Mouse (Mus musculus): ENCODE results near the gene Agbl2. TPM values are rescaled to one million over a fixed set of nuclear protein-coding genes. Genes with fewer than 3 reads are reported as not detected.
A peak's percentile ranks its signal among the peaks of the same experiment; 100 is the strongest.

Agbl2 gene
- 0.98 and 1.1 TPM in 2 replicates for polyA plus RNA-seq (2016; fragmentation: Nextera tagmentation; extraction: Ambion mirVana)

DNA sequence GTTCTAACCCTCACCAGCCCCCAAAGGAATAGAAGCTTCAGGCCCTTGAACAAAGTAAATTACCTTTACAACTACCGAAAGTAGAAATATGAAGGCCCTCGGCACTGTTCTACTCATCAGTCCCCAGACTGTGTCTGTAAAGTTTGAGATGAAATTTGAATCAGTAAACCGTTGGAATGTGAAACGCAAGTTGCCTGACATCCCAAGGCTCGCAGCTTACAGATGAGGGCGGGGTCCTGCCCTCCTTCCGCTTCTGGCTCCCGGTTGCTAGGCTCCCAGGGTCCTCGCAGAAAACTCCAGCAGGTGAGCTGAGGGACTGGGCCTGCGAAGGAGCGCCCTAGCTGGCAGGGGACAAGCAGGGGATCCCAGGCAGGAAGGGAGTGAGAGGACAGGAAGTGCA is at the start of gene Agbl2:
Gene Agbl2 (plus strand): TSS at position 270 of the 400 bp plus-strand sequence.
- H3K36me3 ChIP-seq: peaks cover 36% of the 10 kb centered on the region
- 1% methylated on average over 11 of the region's 11 CpGs for WGBS
- H3K27ac ChIP-seq: no peak within 1 kb of the TSS
- H3K4me2 ChIP-seq (replicated peaks): peak within 1 kb of the TSS; percentile 97
- peak within 1 kb of the TSS; percentile 44 for H3K9ac ChIP-seq
- peaks cover 12% of the 10 kb centered on the region for H3K4me1 ChIP-seq
- no peaks in the 10 kb centered on the region for H3K27me3 ChIP-seq
- ATAC-seq (ENCODE audit: insufficient number of reproducible peaks, insufficient read depth, low FRiP score, low TSS enrichment): peak; percentile 73; the same call in 1 of the 2 replicates
- peak within 1 kb of the TSS; percentile 46 for H3K4me3 ChIP-seq
- H3K9me3 ChIP-seq: no peaks in the 10 kb centered on the region

- H3K9ac ChIP-seq: no peak overlapping the region
- ATAC-seq (ENCODE audit: insufficient number of reproducible peaks, insufficient read depth, low FRiP score, low TSS enrichment): no peak
- no peak overlapping the region for H3K27ac ChIP-seq
- no peak overlapping the region for H3K4me2 ChIP-seq (replicated peaks)
- H3K4me3 ChIP-seq: no peak overlapping the region
- no peaks in the 10 kb centered on the region for H3K9me3 ChIP-seq
- H3K27me3 ChIP-seq: no peaks in the 10 kb centered on the region
- WGBS: 94% methylated on average over 11 of the region's 11 CpGs
- no peaks in the 10 kb centered on the region for H3K4me1 ChIP-seq
- H3K36me3 ChIP-seq: peaks cover 73% of the 10 kb centered on the region
Observed at GRCm38 (mm10) chr2:90735326-90735725, 47.2 kb upstream of the Agbl2 start.

GRCm38 (mm10) chr2:90738801-90739200 is 43.7 kb upstream of the Agbl2 start:
- H3K36me3 ChIP-seq: peaks cover 41% of the 10 kb centered on the region
- H3K27ac ChIP-seq: no peak overlapping the region
- WGBS: 90% methylated on average over 3 of the region's 3 CpGs
- H3K4me3 ChIP-seq: no peak overlapping the region
- H3K4me1 ChIP-seq: no peaks in the 10 kb centered on the region
- ATAC-seq (ENCODE audit: insufficient number of reproducible peaks, insufficient read depth, low FRiP score, low TSS enrichment): no peak
- H3K4me2 ChIP-seq (replicated peaks): no peak overlapping the region
- no peak overlapping the region for H3K9ac ChIP-seq
- no peaks in the 10 kb centered on the region for H3K27me3 ChIP-seq
- H3K9me3 ChIP-seq: no peaks in the 10 kb centered on the region

DNA sequence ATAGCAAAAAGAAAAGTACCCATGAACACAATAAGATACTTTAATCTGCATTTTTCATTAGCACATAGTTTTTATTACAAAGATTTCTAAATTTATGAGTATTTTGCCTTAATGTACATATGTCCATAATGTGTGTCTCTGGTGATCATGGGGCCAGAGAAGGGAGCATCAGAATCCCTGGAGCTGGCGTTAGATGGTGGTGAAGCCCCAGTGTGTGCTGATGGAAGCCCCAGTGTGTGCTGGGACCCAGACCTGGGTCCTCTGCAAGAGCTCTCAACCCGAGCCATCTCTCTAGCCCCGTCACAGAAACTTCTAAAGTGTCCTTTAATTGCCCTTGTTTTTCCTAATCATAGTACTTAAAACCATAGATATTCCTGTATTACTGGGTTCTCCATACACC is 43.2 kb upstream of the Agbl2 start:
- no peak overlapping the region for H3K4me2 ChIP-seq (replicated peaks)
- no peak overlapping the region for H3K27ac ChIP-seq
- no peak for ATAC-seq (ENCODE audit: insufficient number of reproducible peaks, insufficient read depth, low FRiP score, low TSS enrichment)
- H3K9me3 ChIP-seq: no peaks in the 10 kb centered on the region
- no peaks in the 10 kb centered on the region for H3K4me1 ChIP-seq
- no peaks in the 10 kb centered on the region for H3K27me3 ChIP-seq
- 88% methylated on average over 3 of the region's 3 CpGs for WGBS
- H3K36me3 ChIP-seq: peaks cover 35% of the 10 kb centered on the region
- H3K4me3 ChIP-seq: no peak overlapping the region
- no peak overlapping the region for H3K9ac ChIP-seq

DNA sequence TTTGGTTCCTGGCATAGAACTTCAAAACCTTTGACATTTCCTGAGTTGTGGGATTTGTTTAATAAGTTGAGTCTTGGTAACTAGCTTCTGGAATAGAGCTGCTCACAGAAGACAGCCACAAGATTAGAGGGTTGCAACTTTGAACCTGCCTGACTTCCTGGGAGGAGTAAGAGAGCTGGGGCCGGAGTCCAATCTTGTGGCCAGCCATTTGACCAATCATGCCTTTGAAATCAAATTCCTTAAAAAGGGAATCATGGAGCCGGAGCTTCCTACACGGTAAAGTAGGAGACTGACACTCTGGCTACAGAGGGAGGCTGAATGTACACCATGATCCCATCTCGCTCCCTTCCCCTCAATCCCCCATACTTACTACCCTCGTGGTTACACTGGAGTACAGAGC is 42.6 kb upstream of the Agbl2 start:
- WGBS: 82% methylated on average over 5 of the region's 5 CpGs
- no peaks in the 10 kb centered on the region for H3K27me3 ChIP-seq
- no peaks in the 10 kb centered on the region for H3K4me1 ChIP-seq
- no peak overlapping the region for H3K4me2 ChIP-seq (replicated peaks)
- H3K27ac ChIP-seq: no peak overlapping the region
- H3K9ac ChIP-seq: no peak overlapping the region
- ATAC-seq (ENCODE audit: insufficient number of reproducible peaks, insufficient read depth, low FRiP score, low TSS enrichment): no peak
- H3K9me3 ChIP-seq: no peaks in the 10 kb centered on the region
- peaks cover 29% of the 10 kb centered on the region for H3K36me3 ChIP-seq
- no peak overlapping the region for H3K4me3 ChIP-seq

DNA sequence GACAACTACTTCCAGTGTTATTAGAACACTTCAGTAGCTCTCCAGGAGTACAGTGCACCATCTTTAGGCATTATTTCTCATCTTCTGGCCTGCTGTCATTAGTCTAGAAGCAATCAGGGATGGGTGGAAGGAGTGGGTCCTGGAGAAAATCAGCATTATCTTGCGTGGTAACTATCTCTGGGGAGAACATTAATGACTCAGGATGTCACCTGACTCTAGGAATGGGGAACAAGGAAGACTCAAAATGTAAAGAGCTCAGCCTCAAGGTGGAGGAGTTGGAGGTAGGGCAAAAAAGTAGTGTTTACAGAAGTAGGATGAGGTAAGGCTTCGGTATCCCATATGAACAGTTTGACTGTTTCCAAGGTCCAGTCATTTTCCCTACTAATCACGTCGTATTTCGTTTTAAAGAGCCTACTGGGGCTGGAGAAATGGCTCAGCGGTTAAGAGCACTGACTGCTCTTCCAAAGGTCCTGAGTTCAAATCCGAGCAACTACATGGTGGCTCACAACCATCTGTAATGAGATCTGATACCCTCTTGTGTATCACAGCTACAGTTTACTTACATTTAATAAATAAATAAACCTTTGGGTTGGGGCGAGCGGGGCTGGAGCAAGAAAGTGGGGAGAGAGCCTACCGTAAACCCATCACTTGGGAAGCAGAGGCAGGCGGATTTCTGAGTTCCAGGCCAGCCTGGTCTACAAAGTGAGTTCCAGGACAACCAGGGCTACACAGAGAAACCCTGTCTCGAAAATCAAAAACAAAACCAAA is 38.1 kb upstream of the Agbl2 start:
- H3K27ac ChIP-seq: peak overlapping the region; percentile 92
- WGBS: 63% methylated on average over 12 of the region's 12 CpGs
- H3K27me3 ChIP-seq: no peaks in the 10 kb centered on the region
- no peak overlapping the region for H3K9ac ChIP-seq
- H3K4me3 ChIP-seq: peak overlapping the region; percentile 91
- peaks cover 14% of the 10 kb centered on the region for H3K4me1 ChIP-seq
- no peak for ATAC-seq (ENCODE audit: insufficient number of reproducible peaks, insufficient read depth, low FRiP score, low TSS enrichment)
- H3K4me2 ChIP-seq (replicated peaks): peak overlapping the region; percentile 51
- peaks cover 11% of the 10 kb centered on the region for H3K36me3 ChIP-seq
- no peaks in the 10 kb centered on the region for H3K9me3 ChIP-seq

DNA sequence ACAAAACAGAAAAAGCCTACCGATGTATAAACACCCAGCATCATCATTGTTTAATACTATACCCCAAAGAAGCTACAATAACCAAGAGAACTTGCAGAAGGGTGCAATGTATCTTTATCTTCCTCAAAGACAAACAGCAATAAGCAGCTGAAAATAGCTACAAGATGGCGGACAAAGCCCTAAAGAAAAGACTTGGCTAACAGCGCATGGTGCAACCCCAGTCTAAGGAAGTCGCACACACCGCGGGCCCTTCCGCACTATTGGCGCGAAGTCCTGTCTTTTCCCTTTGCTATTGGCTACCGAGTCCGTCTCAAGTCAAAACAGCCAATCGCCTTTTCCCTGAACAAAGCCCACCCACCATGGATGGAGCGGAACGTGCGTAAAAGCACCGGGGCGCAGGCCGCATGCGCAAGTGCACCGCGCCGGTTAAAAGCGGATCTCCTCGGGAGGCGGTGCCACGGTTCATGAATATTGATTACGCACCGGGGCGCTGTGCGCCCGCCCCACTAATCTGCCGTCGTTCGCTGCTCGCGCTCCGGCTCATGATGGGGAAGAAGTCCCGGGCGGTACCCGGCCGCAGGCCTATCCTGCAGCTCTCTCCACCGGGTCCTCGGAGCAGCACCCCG is 37.4 kb upstream of the Agbl2 start, which contains the start of gene Fnbp4:
Gene Fnbp4 (plus strand): TSS at position 318 of the 626 bp plus-strand sequence.
- ATAC-seq (ENCODE audit: insufficient number of reproducible peaks, insufficient read depth, low FRiP score, low TSS enrichment): peak; percentile 100
- Histone ChIP-seq H3K4me3 (peak within 1 kb of the TSS; percentile 91), H3K36me3 (peaks cover 11% of the 10 kb centered on the region), H3K9me3 (no peaks in the 10 kb centered on the region), H3K4me2 (replicated peaks) (peak within 1 kb of the TSS; percentile 66), H3K9ac (peak within 1 kb of the TSS; percentile 96), H3K4me1 (peaks cover 18% of the 10 kb centered on the region), H3K27ac (peak within 1 kb of the TSS; percentile 98), H3K27me3 (no peaks in the 10 kb centered on the region)
- under 1% methylated on average over 43 of the region's 44 CpGs for WGBS

DNA sequence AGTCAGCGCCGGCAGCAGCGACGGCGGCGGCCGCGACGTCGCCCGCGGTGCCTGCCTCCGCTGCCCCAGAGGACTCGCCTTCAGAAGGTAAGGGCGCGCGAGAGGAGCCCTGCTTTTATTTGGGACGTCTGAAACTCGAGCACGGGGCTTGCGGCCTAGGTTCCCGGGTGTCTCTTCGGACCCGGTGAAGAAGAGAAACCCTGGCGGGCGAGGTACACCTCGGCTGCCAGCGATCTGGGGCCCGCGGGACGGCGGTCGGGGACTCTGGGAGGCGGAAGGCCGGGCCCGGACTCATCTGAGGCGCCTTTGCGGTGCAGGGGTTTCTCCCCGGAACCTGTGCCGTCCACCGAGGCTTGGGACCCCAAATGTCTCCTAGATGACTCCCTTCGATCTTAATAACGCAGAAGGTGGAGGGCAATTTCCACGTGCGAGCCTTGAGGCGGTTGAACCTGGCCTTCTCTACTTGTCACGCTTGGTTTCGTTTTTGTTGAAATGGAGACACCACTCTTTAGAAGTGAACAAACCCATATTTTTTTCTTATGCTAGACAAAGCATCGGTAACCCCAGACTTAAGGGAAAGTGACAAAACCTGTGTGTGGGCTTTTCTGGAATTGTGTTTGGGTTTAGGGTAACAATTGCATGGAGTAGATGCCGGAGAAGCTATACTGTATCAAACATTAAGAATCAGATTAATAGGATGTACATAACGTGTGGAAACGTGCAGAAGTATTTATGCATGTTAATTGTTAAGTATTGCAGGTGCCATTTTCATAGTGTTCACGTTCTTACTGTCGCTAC is 36.6 kb upstream of the Agbl2 start:
- peak; percentile 30 for ATAC-seq (ENCODE audit: insufficient number of reproducible peaks, insufficient read depth, low FRiP score, low TSS enrichment)
- Histone ChIP-seq H3K4me1 (peaks cover 18% of the 10 kb centered on the region), H3K4me2 (replicated peaks) (peak overlapping the region; percentile 66), H3K27me3 (no peaks in the 10 kb centered on the region), H3K36me3 (peaks cover 17% of the 10 kb centered on the region), H3K4me3 (peak overlapping the region; percentile 91), H3K9me3 (no peaks in the 10 kb centered on the region), H3K27ac (peak overlapping the region; percentile 98), H3K9ac (peak overlapping the region; percentile 96)
- WGBS: under 1% methylated on average over 54 of the region's 54 CpGs

GRCm38 (mm10) chr2:90746538-90746865 is 36.0 kb upstream of the Agbl2 start:
- Histone ChIP-seq H3K4me1 (peaks cover 18% of the 10 kb centered on the region), H3K4me2 (replicated peaks) (peak overlapping the region; percentile 66), H3K27ac (peak overlapping the region; percentile 98; the same call in 1 of the 2 replicates), H3K36me3 (peaks cover 23% of the 10 kb centered on the region), H3K27me3 (no peaks in the 10 kb centered on the region), H3K9ac (peak overlapping the region; percentile 96), H3K9me3 (no peaks in the 10 kb centered on the region), H3K4me3 (peak overlapping the region; percentile 91)
- 16% methylated on average over 4 of the region's 4 CpGs for WGBS
- no peak for ATAC-seq (ENCODE audit: insufficient number of reproducible peaks, insufficient read depth, low FRiP score, low TSS enrichment)

DNA sequence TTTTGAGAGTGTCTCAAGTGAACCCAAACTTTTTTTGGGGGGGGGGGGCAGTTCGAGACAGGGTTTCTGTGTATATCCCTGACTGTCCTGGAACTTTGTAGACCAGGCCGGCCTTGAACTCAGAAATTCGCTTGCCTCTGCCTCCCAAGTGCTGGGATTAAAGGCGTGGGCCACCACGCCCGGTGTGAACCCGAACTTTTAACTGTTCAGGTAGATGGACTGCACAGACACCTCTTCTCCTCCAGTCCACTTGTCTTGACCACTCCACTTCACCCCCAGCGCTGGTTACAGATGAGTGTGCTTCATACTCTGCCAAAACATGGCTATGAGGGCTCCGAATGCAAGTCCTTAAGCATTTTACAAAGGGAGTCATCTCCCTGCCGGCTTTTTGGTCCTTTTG is 35.4 kb upstream of the Agbl2 start:
- no peaks in the 10 kb centered on the region for H3K27me3 ChIP-seq
- H3K9me3 ChIP-seq: no peaks in the 10 kb centered on the region
- peaks cover 23% of the 10 kb centered on the region for H3K36me3 ChIP-seq
- H3K27ac ChIP-seq: no peak overlapping the region
- no peak for ATAC-seq (ENCODE audit: insufficient number of reproducible peaks, insufficient read depth, low FRiP score, low TSS enrichment)
- H3K4me1 ChIP-seq: peaks cover 18% of the 10 kb centered on the region
- H3K9ac ChIP-seq: 0 out of 2 replicates have a peak overlapping the region, but pooled peaks have one; percentile 7
- H3K4me2 ChIP-seq (replicated peaks): peak overlapping the region; percentile 66
- WGBS: 89% methylated on average over 10 of the region's 10 CpGs
- peak overlapping the region; percentile 91 for H3K4me3 ChIP-seq

DNA sequence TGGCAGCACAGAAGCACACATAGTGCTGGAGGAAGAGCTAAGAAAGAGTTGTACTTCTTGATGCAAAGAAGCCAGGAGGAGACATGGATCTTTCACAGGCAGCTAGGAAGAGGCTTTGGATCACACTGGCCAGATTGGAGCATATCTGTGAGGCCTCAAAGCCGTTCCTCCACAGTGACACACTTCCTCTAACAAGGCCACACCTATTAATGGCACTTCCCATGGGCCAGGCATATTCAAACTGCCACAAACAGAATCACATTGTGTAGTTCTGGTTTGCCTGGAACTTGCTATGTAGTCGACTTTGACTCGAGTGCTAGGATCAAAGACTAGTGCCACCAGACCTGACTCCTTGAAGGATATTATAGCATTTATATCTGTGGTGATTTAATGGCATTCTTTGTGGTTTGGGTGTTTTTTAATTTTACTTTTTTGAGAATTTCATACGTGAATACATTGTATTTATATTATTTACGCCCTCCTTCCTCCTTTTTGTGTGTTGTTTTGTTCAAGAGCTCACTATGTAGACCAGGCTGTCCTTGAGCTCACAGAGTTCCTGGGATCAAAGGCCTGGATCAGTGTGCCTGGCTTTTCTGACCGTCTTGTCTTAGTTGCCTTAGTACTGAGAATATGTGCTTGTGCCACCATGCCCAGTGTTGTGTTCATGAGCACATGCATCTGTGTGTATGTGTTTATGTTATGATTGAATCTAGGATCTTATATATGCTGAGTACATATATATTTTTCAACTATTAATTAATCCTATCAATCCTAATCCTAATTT is 32.7 kb upstream of the Agbl2 start:
- Histone ChIP-seq H3K27me3 (no peaks in the 10 kb centered on the region), H3K4me1 (peaks cover 18% of the 10 kb centered on the region), H3K9ac (no peak overlapping the region), H3K36me3 (peaks cover 49% of the 10 kb centered on the region), H3K27ac (no peak overlapping the region), H3K4me2 (replicated peaks) (no peak overlapping the region), H3K9me3 (no peaks in the 10 kb centered on the region), H3K4me3 (no peak overlapping the region)
- 81% methylated on average over 6 of the region's 6 CpGs for WGBS
- no peak for ATAC-seq (ENCODE audit: insufficient number of reproducible peaks, insufficient read depth, low FRiP score, low TSS enrichment)
